Mouse (Mus musculus) heart, embryonic 12.5 days (tissue): ENCODE results near the gene Spsb3. TPM values are rescaled to one million over a fixed set of nuclear protein-coding genes. Genes with fewer than 3 reads are reported as not detected.

ENCODE experiments used
- ATAC-seq: fragments of 200-750 bp; cut with Nextera tagmentation; 2 replicates; pipeline ENCODE4 v1.8.0; 2017; ENCODE audit warnings: moderate TSS enrichment, moderate library complexity; ENCODE audit not compliant: insufficient number of reproducible peaks, low FRiP score
- H3K27ac ChIP-seq: fragments of 300-500 bp; sonication (generic); 2 replicates; pipeline ENCODE4 v1.5.1; 2016; ENCODE audit warnings: mild to moderate bottlenecking, moderate library complexity; ENCODE audit not compliant: poor library complexity, severe bottlenecking
- H3K27me3 ChIP-seq: fragments of 300-500 bp; sonication (generic); replicated peaks from 2 replicates; pipeline ENCODE4 v1.6.1; 2016; ENCODE audit warnings: mild to moderate bottlenecking, moderate library complexity
- H3K36me3 ChIP-seq: fragments of 300-500 bp; sonication (generic); 2 replicates; pipeline ENCODE4 v1.6.1; 2016; ENCODE audit warnings: mild to moderate bottlenecking, moderate library complexity
- H3K4me1 ChIP-seq: fragments of 300-500 bp; sonication (generic); replicated peaks from 2 replicates; pipeline ENCODE4 v1.6.1; 2016; ENCODE audit warnings: mild to moderate bottlenecking
- H3K4me2 ChIP-seq: fragments of 300-500 bp; sonication (generic); 2 replicates; pipeline ENCODE4 v1.6.1; 2016; ENCODE audit warnings: mild to moderate bottlenecking, moderate library complexity
- H3K4me3 ChIP-seq: fragments of 300-500 bp; sonication (generic); 2 replicates; pipeline ENCODE4 v1.5.1; 2016; ENCODE audit warnings: mild to moderate bottlenecking
- H3K9ac ChIP-seq: fragments of 300-500 bp; sonication (generic); 2 replicates; pipeline ENCODE4 v1.6.1; 2016; ENCODE audit warnings: mild to moderate bottlenecking, moderate library complexity
- H3K9me3 ChIP-seq: fragments of 300-500 bp; sonication (generic); replicated peaks from 2 replicates; pipeline ENCODE4 v1.6.1; 2016; ENCODE audit warnings: mild to moderate bottlenecking, moderate library complexity
- WGBS: fragments of 180-500 bp; shearing (Covaris S2); methylation state at CpG from one replicate; pipeline ENCODE4 v1.1.7; 2016; 5-methylcytosine and 5-hydroxymethylcytosine counted together
- polyA plus RNA-seq: library from polyadenylated mRNA; unstranded; fragments of >200 nt; fragmentation: Nextera tagmentation; extraction: Ambion mirVana; gene quantifications from 2 replicates; pipeline ENCODE4 v1.2.1, GENCODE M21; 2016

The Spsb3 gene
- polyA plus RNA-seq, 1 experiment from 2014 or later, result 28.3 TPM

GRCm38 (mm10) chr17:24933163-24933562, 46.7 kb downstream of the Spsb3 start:
- H3K27ac ChIP-seq, result no peak overlapping the region
- no peaks in the 10 kb centered on the region for H3K27me3 ChIP-seq
- no peak overlapping the region for H3K4me2 ChIP-seq
- peaks cover 35% of the 10 kb centered on the region for H3K4me1 ChIP-seq
- H3K9ac ChIP-seq, result no peak overlapping the region
- H3K9me3 ChIP-seq, result no peaks in the 10 kb centered on the region
- no peak overlapping the region for H3K4me3 ChIP-seq
- ATAC-seq, result no peak
- WGBS, result 77% methylated on average over 4 of the region's 4 CpGs
- peaks cover 16% of the 10 kb centered on the region for H3K36me3 ChIP-seq

- H3K9me3 ChIP-seq, result no peaks in the 10 kb centered on the region
- 30% methylated on average over 4 of the region's 4 CpGs for WGBS
- no peak overlapping the region for H3K27ac ChIP-seq
- peak overlapping the region; percentile 85 for H3K9ac ChIP-seq
- H3K36me3 ChIP-seq, result peaks cover 8% of the 10 kb centered on the region
- peaks cover 28% of the 10 kb centered on the region for H3K4me1 ChIP-seq
- peak overlapping the region; percentile 66 for H3K4me3 ChIP-seq
- no peak for ATAC-seq
- no peaks in the 10 kb centered on the region for H3K27me3 ChIP-seq
- peak overlapping the region; percentile 75 for H3K4me2 ChIP-seq
These were observed 48.5 kb downstream of the Spsb3 start for GRCm38 (mm10) chr17:24934926-24935325.

- no peak overlapping the region for H3K27ac ChIP-seq
- ATAC-seq, result no peak
These were observed 49.2 kb downstream of the Spsb3 start for GRCm38 (mm10) chr17:24935666-24936065.

GRCm38 (mm10) chr17:24936259-24937237, 50.1 kb downstream of the Spsb3 start, which contains the start of gene Mapk8ip3:
Mapk8ip3 (minus strand) TSS chr17:24936977.
- Histone ChIP-seq H3K36me3 (peaks cover 4% of the 10 kb centered on the region), H3K27me3 (no peaks in the 10 kb centered on the region), H3K9ac (peak within 1 kb of the TSS; percentile 85), H3K4me1 (peaks cover 28% of the 10 kb centered on the region), H3K4me2 (peak within 1 kb of the TSS; percentile 75), H3K9me3 (no peaks in the 10 kb centered on the region), H3K4me3 (peak within 1 kb of the TSS; percentile 66), H3K27ac (peak within 1 kb of the TSS; percentile 60)
- under 1% methylated on average over 78 of the region's 78 CpGs for WGBS
- ATAC-seq, result peak; percentile 98

More at GRCm38 (mm10) chr17:24935666-24936065, 49.2 kb downstream of the Spsb3 start:
- peaks cover 8% of the 10 kb centered on the region for H3K36me3 ChIP-seq
- H3K4me3 ChIP-seq, result peak overlapping the region; percentile 66
- no peaks in the 10 kb centered on the region for H3K9me3 ChIP-seq
- peak overlapping the region; percentile 75 for H3K4me2 ChIP-seq
- no peaks in the 10 kb centered on the region for H3K27me3 ChIP-seq
- H3K9ac ChIP-seq, result peak overlapping the region; percentile 85
- H3K4me1 ChIP-seq, result peaks cover 28% of the 10 kb centered on the region

- H3K27me3 ChIP-seq, result no peaks in the 10 kb centered on the region
These were observed 50.8 kb downstream of the Spsb3 start for GRCm38 (mm10) chr17:24937266-24937665.

More at GRCm38 (mm10) chr17:24937266-24937665, 50.8 kb downstream of the Spsb3 start:
- H3K36me3 ChIP-seq, result no peaks in the 10 kb centered on the region; the same call in 1 of the 2 replicates
- no peak for ATAC-seq
- peaks cover 28% of the 10 kb centered on the region for H3K4me1 ChIP-seq
- peak overlapping the region; percentile 66 for H3K4me3 ChIP-seq
- peak overlapping the region; percentile 60 for H3K27ac ChIP-seq
- no peaks in the 10 kb centered on the region for H3K9me3 ChIP-seq
- WGBS, result 50% methylated on average over 6 of the region's 6 CpGs
- H3K9ac ChIP-seq, result peak overlapping the region; percentile 85
- peak overlapping the region; percentile 75 for H3K4me2 ChIP-seq

Other genes with a start within 250 kb of the Spsb3 start
- 56.6 and 59.7 TPM in 2 replicates for gene Slc9a3r2, start 236.3 kb upstream of the Spsb3 start, polyA plus RNA-seq
- gene Npw, start 228.2 kb upstream of the Spsb3 start, polyA plus RNA-seq, result not detected in 2 replicates
- 20.1 and 21.2 TPM in 2 replicates for gene Zfp598, start 217.0 kb upstream of the Spsb3 start, polyA plus RNA-seq
- 0.68 and 1.0 TPM in 2 replicates for gene Syngr3, start 196.7 kb upstream of the Spsb3 start, polyA plus RNA-seq
- 34.0 and 37.8 TPM in 2 replicates for gene Gfer, start 190.5 kb upstream of the Spsb3 start, polyA plus RNA-seq
- gene Noxo1, start 190.4 kb upstream of the Spsb3 start, polyA plus RNA-seq, result 1.3 and 1.8 TPM in 2 replicates
- 45.9 and 49.5 TPM in 2 replicates for gene Tbl3, start 179.0 kb upstream of the Spsb3 start, polyA plus RNA-seq
- gene Rnf151, start 168.6 kb upstream of the Spsb3 start, polyA plus RNA-seq, result not detected in 2 replicates
- 810 and 828 TPM in 2 replicates for gene Rps2, start 168.5 kb upstream of the Spsb3 start, polyA plus RNA-seq
- 351 and 363 TPM in 2 replicates for gene Ndufb10, start 162.2 kb upstream of the Spsb3 start, polyA plus RNA-seq
- 0.34 and 0.76 TPM in 2 replicates for gene Rpl3l, start 158.8 kb upstream of the Spsb3 start, polyA plus RNA-seq
- gene Msrb1, start 150.0 kb upstream of the Spsb3 start, polyA plus RNA-seq, result 17.3 and 18.2 TPM in 2 replicates
- gene Hs3st6, start 133.7 kb upstream of the Spsb3 start, polyA plus RNA-seq, result 0.72 TPM in 1 of 2 replicates, not detected in the other
- not detected in 2 replicates for gene Meiob, start 82.4 kb upstream of the Spsb3 start, polyA plus RNA-seq
- 39.9 and 41.2 TPM in 2 replicates for gene Hagh, start 46.5 kb upstream of the Spsb3 start, polyA plus RNA-seq
- 36.5 TPM in 2 replicates for gene Fahd1, start 36.3 kb upstream of the Spsb3 start, polyA plus RNA-seq
- 0.12 and 0.24 TPM in 2 replicates for gene Igfals, start 20.6 kb upstream of the Spsb3 start, polyA plus RNA-seq
- gene Nubp2, start 294 bp upstream of the Spsb3 start, polyA plus RNA-seq, result 31.9 and 33.1 TPM in 2 replicates
- gene Eme2, start 8.4 kb downstream of the Spsb3 start, polyA plus RNA-seq, result 25.4 and 27.2 TPM in 2 replicates
- 91.1 and 94.9 TPM in 2 replicates for gene Mrps34, start 8.5 kb downstream of the Spsb3 start, polyA plus RNA-seq
- 34.5 and 36.5 TPM in 2 replicates for gene Nme3, start 9.9 kb downstream of the Spsb3 start, polyA plus RNA-seq
- 38.4 and 41.3 TPM in 2 replicates for gene Mapk8ip3, start 50.3 kb downstream of the Spsb3 start, polyA plus RNA-seq
- gene Jpt2, start 74.0 kb downstream of the Spsb3 start, polyA plus RNA-seq, result 140 and 144 TPM in 2 replicates
- 8.5 and 10.1 TPM in 2 replicates for gene Cramp1l, start 129.1 kb downstream of the Spsb3 start, polyA plus RNA-seq
- 14.4 and 14.8 TPM in 2 replicates for gene Ift140, start 129.4 kb downstream of the Spsb3 start, polyA plus RNA-seq
- 16.3 and 20.4 TPM in 2 replicates for gene Tmem204, start 196.9 kb downstream of the Spsb3 start, polyA plus RNA-seq
- 23.5 and 30.7 TPM in 2 replicates for gene Telo2, start 229.3 kb downstream of the Spsb3 start, polyA plus RNA-seq
- 0.27 TPM in 1 of 2 replicates, not detected in the other for gene Ptx4, start 234.1 kb downstream of the Spsb3 start, polyA plus RNA-seq
- 19.5 and 21.1 TPM in 2 replicates for gene Clcn7, start 246.7 kb downstream of the Spsb3 start, polyA plus RNA-seq